Mouse (Mus musculus) left cerebral cortex, postnatal 25 days (tissue): ENCODE measurements around the gene Ankrd54. TPM values are rescaled to one million over a fixed set of nuclear protein-coding genes. Genes with fewer than 3 reads are reported as not detected.

Source experiments
- DNase-seq, 2 experiments: peaks; one replicate each; pipeline ENCODE4 v3.0.0; 2022; ENCODE audit warnings: low spot score in 2 of 2, mixed read lengths in 1 of 2
- intact Hi-C: fragments of 180-260 bp; cut with DNase I; formaldehyde crosslinking; loops from one replicate; pipeline ENCODE4 v1.15.1; 2025
- total RNA-seq, 2 experiments: library from RNA; stranded (reverse); gene quantifications; 2 replicates each; pipeline ENCODE4 v1.2.3; 2021

Gene Ankrd54
- 10 to 100 TPM; 19.1 to 21.1 TPM for total RNA-seq

GRCm38 (mm10) chr15:79062376-79063159 lies at the start of gene Ankrd54:
TSS of gene Ankrd54 (minus strand) at chr15:79062893.
- peak; percentile 99 to 100 for DNase-seq
- intact Hi-C loops = no loop called here

- intact Hi-C loops = no loop called here
- no peak for DNase-seq
Observed at GRCm38 (mm10) chr15:79111774-79112173, 49.1 kb upstream of the Ankrd54 start.

- DNase-seq = no peak
- intact Hi-C loops = no loop called here
Observed at GRCm38 (mm10) chr15:79110528-79110927, 47.8 kb upstream of the Ankrd54 start.

DNA sequence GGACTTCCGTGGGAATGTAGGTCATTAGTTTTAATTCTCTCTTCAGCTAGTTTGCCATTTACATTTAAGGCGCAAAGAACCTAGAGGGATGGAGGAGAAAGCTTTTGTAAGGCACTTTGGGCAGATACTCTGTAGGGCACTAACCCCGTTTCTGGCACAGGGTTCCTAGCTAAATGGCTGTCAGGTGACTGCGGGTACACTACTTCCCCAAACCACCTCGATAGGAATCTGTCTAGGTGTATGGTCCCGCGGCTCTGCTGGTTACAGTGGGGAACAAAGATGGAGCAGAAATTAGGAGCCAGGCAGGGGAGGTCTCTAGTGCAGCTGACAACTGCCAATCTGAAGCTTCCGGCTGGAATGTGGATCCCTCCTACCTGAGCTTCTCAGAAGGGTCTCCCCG lies 47.3 kb upstream of the Ankrd54 start:
- no peak for DNase-seq
- intact Hi-C loops = no loop called here

GRCm38 (mm10) chr15:79109321-79109934 lies 46.7 kb upstream of the Ankrd54 start:
- DNase-seq = no peak

DNA sequence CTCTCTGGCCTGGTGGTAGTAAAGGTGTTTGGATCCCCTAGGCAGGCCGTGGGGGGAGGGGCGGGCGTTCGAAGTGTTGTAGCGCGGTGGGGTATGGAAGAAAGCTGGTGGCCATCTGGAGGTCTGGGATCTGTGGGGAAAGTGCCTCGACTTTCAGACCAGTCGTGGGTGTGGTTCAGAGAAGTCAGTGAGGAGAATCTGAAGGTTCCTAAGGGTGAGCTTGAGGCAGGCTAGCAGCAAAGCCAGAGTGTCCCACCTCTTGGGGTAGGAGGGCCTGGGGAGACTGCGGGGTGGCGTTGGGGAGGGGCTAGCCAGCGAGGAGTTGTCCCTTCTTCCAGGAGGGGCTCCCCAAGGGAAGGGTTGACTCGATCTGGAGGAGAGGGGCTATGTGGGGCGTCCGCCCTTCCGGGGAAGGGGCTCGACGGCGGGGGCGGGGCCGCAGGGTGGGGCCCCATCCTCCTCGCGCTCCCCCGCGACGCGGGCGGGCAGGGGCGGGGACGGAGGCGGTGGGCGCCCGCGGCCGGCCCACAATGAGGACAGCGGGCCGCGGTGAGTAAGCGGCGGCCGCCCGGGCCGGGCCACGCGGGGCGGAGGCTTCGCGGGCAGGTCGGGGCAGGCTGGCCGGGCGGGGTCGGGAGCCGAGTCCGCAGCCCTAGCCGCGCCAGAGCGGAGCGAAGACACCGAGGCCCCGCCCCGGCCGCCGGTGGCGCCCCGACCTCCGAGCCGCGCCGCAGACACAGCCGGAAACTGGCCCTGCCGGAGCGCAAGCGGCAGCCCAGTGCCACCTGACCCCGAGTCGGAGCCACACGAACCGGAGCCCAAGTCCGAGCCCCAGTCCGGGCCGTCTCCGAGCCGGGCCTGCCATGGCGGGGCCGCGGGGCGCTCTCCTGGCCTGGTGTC lies 46.0 kb upstream of the Ankrd54 start, which contains the start of gene Micall1:
Micall1 (plus strand) TSS at position 478 of the 900 bp plus-strand sequence.
- intact Hi-C loops = no loop called here
- DNase-seq = peak; percentile 29 to 41

More at GRCm38 (mm10) chr15:79109321-79109934, 46.7 kb upstream of the Ankrd54 start:
- intact Hi-C loops = no loop called here

- DNase-seq = no peak
- intact Hi-C loops = no loop called here
Observed at GRCm38 (mm10) chr15:79107966-79108365, 45.3 kb upstream of the Ankrd54 start.

GRCm38 (mm10) chr15:79105804-79106203 lies 43.1 kb upstream of the Ankrd54 start:
- no peak for DNase-seq
- intact Hi-C loops = no loop called here

DNA sequence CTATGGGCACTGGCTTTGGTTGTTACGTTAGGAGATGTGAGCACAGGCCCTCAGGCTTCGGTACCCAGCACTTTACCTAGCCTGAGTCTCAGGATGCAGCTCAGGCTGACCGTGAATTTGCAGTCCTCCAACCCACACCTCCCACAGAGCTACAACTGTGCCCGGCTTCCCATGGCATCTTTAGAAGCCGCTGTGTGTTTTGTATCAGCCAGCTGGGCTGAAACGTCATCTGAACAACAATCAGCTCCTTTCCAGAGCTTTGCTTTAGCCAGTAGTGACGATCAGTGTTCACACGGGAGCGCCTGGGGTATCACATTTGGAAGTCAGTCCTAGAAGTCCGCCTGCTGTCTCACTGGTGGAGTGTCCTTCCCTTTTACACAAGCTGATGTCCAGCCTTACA lies 40.6 kb upstream of the Ankrd54 start:
- peak in 1 of 2 experiments; percentile 33 for DNase-seq
- intact Hi-C loops = no loop called here

- no peak for DNase-seq
- intact Hi-C loops = no loop called here
Observed at GRCm38 (mm10) chr15:79101531-79101930, 38.8 kb upstream of the Ankrd54 start.

GRCm38 (mm10) chr15:79100391-79100790 lies 37.7 kb upstream of the Ankrd54 start:
- intact Hi-C loops = no loop called here
- no peak for DNase-seq

DNA sequence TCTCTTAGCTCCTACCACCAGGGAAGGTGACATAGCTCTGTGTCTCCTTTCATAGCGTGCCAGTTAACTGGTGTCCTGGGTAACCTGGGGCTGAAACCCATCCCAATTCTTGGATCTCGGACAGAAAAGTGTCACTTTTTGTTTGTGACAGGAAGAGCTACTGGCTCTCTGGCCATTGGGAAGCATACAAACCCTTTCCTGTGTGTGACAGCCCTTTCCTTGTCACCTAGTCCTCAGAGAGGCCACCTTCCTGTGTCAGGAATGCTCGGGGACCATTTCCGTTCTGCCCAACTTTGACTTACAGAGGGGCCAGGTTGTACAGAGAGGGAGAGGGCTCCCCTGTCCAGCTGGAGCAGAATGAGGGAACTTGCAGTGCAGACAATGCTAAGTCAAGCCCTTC lies 36.8 kb upstream of the Ankrd54 start:
- no peak for DNase-seq
- intact Hi-C loops = no loop called here

DNA sequence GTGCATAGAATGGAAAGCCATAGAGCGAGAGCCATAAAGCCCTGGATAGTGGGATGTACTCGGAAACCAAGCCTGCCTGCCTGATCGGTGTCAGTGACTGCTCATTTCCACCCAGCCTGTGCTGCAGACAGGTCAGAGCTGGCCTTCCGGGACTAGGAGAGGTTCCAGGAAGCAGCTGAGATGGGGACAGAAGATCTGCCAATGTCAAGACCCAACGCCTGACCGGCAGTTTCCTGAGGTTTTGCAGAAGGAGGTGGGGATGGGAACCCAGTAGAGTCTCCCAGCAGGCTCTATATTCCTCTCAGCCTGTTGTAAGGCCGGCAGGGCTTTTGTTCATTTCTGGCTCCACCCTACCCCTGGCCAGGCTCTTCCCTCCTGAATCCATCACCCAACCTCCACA lies 36.2 kb upstream of the Ankrd54 start:
- no peak for DNase-seq
- intact Hi-C loops = no loop called here

DNA sequence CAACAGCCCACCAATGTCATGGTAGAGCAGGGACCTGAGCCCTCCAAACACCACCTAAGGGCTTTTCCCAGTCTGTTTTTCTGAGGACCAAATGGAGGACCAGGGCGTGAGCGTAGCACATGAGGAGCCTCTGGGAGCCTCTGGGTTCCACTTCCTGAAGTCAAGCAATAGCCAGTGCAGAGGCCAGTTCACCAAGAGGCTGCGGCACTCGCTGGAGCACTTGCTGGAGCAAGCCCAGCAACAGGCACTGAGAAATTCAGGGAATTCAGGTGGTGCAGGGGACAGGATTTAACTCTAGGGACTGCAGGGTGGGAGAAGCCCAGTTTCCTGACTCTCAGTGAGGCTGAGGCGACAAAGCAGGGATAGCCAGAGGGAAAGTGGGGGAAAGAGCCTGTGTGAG lies 35.5 kb upstream of the Ankrd54 start:
- intact Hi-C loops = no loop called here
- DNase-seq = no peak

DNA sequence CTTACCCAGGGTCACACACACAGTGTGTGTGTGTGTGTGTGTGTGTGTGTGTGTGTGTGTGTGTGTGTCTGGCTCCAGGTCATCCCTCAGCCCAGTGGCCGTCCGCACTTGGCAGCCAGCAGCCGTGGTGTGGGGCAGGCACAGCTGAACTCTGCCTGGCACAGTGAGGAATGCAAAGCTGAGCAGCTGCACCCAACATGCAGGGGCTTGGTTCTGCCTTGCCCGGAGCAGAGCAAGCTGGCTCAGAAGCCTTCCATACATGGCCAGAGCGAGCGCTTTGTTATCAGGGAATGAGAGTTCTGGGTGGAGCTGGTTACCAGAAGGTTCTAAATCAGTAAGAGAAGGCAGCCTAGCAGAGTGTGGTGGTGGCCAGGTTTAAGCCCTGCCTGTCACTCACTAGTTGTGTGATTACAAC lies 34.9 kb upstream of the Ankrd54 start:
- peak in 1 of 2 experiments; percentile 38 for DNase-seq
- intact Hi-C loops = no loop called here

- intact Hi-C loops = no loop called here
- DNase-seq = no peak
Observed at GRCm38 (mm10) chr15:79097135-79097534, 34.4 kb upstream of the Ankrd54 start.

- intact Hi-C loops = no loop called here
- DNase-seq = no peak
Observed at GRCm38 (mm10) chr15:79096556-79096955, 33.9 kb upstream of the Ankrd54 start.

DNA sequence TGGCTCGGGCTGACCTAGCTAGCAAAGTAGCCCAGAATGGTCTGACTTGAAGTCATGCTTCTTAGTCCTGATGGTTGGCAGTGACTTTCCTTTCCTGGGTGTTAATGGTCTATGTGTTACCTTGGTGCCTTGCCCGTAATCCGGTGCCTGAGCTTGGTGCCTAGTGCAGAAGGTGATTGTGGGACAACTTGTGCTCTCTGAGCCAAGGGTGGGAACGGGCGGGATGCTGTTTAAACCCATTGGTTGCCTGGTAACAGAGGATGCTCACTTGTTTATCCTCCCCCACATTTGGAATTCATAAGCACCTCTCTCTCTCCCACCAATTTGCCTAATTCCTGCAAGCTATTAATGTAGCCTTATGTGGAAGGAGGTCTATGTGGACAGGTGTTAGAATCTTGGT lies 32.8 kb upstream of the Ankrd54 start:
- no peak for DNase-seq
- intact Hi-C loops = no loop called here

- peak in 1 of 2 experiments; percentile 48 for DNase-seq
- intact Hi-C loops = loop anchor here (5.0 kb wide), 2 partner anchors 34 to 54 kb away; no protein-coding TSS in a partner anchor
Observed at GRCm38 (mm10) chr15:79093083-79093839, 30.6 kb upstream of the Ankrd54 start.
